Mouse (Mus musculus) G1E (cell line): ENCODE data around the gene Flna.

Experiments
- CTCF ChIP-seq: IDR thresholded peaks from 2 replicates; pipeline ENCODE4 v1.5.1; 2012; ENCODE audit warnings: low read depth, low read length, inconsistent platforms, mixed read lengths
- GATA1 ChIP-seq: IDR thresholded peaks from 2 replicates; pipeline ENCODE4 v1.6.1; 2012; ENCODE audit warnings: borderline replicate concordance, low read length, inconsistent platforms, mixed read lengths
- TAL1 ChIP-seq: conservative IDR thresholded peaks from 2 replicates; pipeline ENCODE4 v1.6.1; 2012; ENCODE audit warnings: low read depth, low read length, inconsistent platforms, mixed read lengths

- TF ChIP-seq CTCF, result no peak
- no peak for TF ChIP-seq GATA1
- no peak for TF ChIP-seq TAL1
These were observed 8.1 kb upstream of the Flna start for GRCm38 (mm10) chrX:74257746-74258145.
